Mouse (Mus musculus) midbrain, postnatal 0 days (tissue): Measurements from ENCODE around the gene Plch2. TPM values are rescaled to one million over a fixed set of nuclear protein-coding genes. Genes with fewer than 3 reads are reported as not detected.
A peak's percentile ranks its signal among the peaks of the same experiment; 100 is the strongest.

Source experiments
- ATAC-seq: fragments of 200-750 bp; cut with Nextera tagmentation; 2 replicates; pipeline ENCODE4 v1.8.0; 2017; ENCODE audit warnings: moderate number of reproducible peaks, mild to moderate bottlenecking, moderate TSS enrichment, moderate library complexity; ENCODE audit not compliant: low FRiP score
- DNase-seq: peaks from one replicate; pipeline ENCODE4 v3.0.0-alpha.2; 2015; ENCODE audit warnings: low spot score
- H3K27ac ChIP-seq: fragments of 300-500 bp; sonication (generic); 2 replicates; pipeline ENCODE4 v1.5.1; 2014; ENCODE audit warnings: low read depth, mild to moderate bottlenecking, low read length, mixed read lengths
- H3K27me3 ChIP-seq: fragments of 300-500 bp; sonication (generic); 2 replicates; pipeline ENCODE4 v1.6.1; 2014; ENCODE audit warnings: low read length, control low read depth, mixed read lengths; ENCODE audit not compliant: insufficient read depth
- H3K36me3 ChIP-seq: fragments of 300-500 bp; sonication (generic); 2 replicates; pipeline ENCODE4 v1.6.1; 2014; ENCODE audit warnings: low read length, control low read depth, mixed read lengths; ENCODE audit not compliant: insufficient read depth
- H3K4me1 ChIP-seq: fragments of 300-500 bp; sonication (generic); 2 replicates; pipeline ENCODE4 v1.6.1; 2014; ENCODE audit warnings: mild to moderate bottlenecking, control low read depth, antibody characterized with exemption, low read length, mixed read lengths; ENCODE audit not compliant: insufficient read depth
- H3K4me2 ChIP-seq: fragments of 300-500 bp; sonication (generic); 2 replicates; pipeline ENCODE4 v1.6.1; 2014; ENCODE audit warnings: low read depth, mild to moderate bottlenecking, low read length, mixed read lengths; ENCODE audit not compliant: poor library complexity, severe bottlenecking
- H3K4me3 ChIP-seq: fragments of 300-500 bp; sonication (generic); 2 replicates; pipeline ENCODE4 v1.5.1; 2014; ENCODE audit warnings: low read depth, mild to moderate bottlenecking, low read length, moderate library complexity
- H3K9ac ChIP-seq: fragments of 300-500 bp; sonication (generic); replicated peaks from 2 replicates; pipeline ENCODE4 v1.6.1; 2014; ENCODE audit warnings: mild to moderate bottlenecking, low read length, moderate library complexity, mixed read lengths; ENCODE audit not compliant: poor library complexity, severe bottlenecking
- H3K9me3 ChIP-seq: fragments of 300-500 bp; sonication (generic); 2 replicates; pipeline ENCODE4 v1.6.1; 2016; ENCODE audit warnings: low read length, control low read depth
- CTCF ChIP-seq: IDR thresholded peaks from 2 replicates; pipeline ENCODE4 v1.5.1; 2016; ENCODE audit warnings: antibody characterized with exemption, mild to moderate bottlenecking
- WGBS: fragments of 180-500 bp; shearing (Covaris S2); extraction: QIAGEN DNeasy Blood & Tissue Kit; methylation state at CpG from one replicate; pipeline ENCODE4 v1.1.7; 2014; 5-methylcytosine and 5-hydroxymethylcytosine counted together
- polyA plus RNA-seq: library from polyadenylated mRNA; unstranded; fragments of >200 nt; fragmentation: Nextera tagmentation; extraction: Ambion mirVana; gene quantifications from 2 replicates; pipeline ENCODE4 v1.2.1, GENCODE M21; 2015
- total RNA-seq: library from RNA; depleted of rRNA; stranded (reverse); fragments of >200 nt; gene quantifications from 2 replicates; pipeline ENCODE4 v1.2.3, GENCODE M21; 2014

The Plch2 gene
- total and polyA plus RNA-seq, 2 experiments from 2014 or later = 21.7 to 49.8 TPM

- Histone ChIP-seq H3K9me3 (no peaks in the 10 kb centered on the region), H3K4me1 (peaks cover 7% of the 10 kb centered on the region; the same call in 1 of the 2 replicates), H3K4me2 (peak overlapping the region; percentile 59), H3K27me3 (no peaks in the 10 kb centered on the region), H3K27ac (peak overlapping the region; percentile 69), H3K36me3 (no peaks in the 10 kb centered on the region), H3K9ac (peak overlapping the region; percentile 26; the same call in 1 of the 2 replicates), H3K4me3 (peak overlapping the region; percentile 31)
- TF ChIP-seq CTCF = peak; percentile 11; the same call in 1 of the 2 replicates
- DNase-seq (peak; percentile 94), ATAC-seq (peak; percentile 79)
- 1% methylated on average over 8 of the region's 8 CpGs for WGBS
Measured at GRCm38 (mm10) chr4:154946319-154946718, 110.3 kb downstream of the Plch2 start.

GRCm38 (mm10) chr4:154944121-154944590 lies 112.4 kb downstream of the Plch2 start:
- DNase-seq (peak; percentile 93), ATAC-seq (peak; percentile 53)
- peaks cover 7% of the 10 kb centered on the region; the same call in 1 of the 2 replicates for H3K4me1 ChIP-seq
- no peak overlapping the region for H3K4me2 ChIP-seq
- 18% methylated on average over 2 of the region's 2 CpGs for WGBS
- no peaks in the 10 kb centered on the region for H3K36me3 ChIP-seq
- peak; percentile 98 for TF ChIP-seq CTCF
- no peak overlapping the region for H3K4me3 ChIP-seq
- H3K9ac ChIP-seq = no peak overlapping the region
- H3K9me3 ChIP-seq = no peaks in the 10 kb centered on the region
- H3K27ac ChIP-seq = no peak overlapping the region
- H3K27me3 ChIP-seq = no peaks in the 10 kb centered on the region

GRCm38 (mm10) chr4:154943323-154944039 lies 113.1 kb downstream of the Plch2 start:
- no peak for TF ChIP-seq CTCF
- DNase-seq (no peak), ATAC-seq (no peak)
- H3K27me3 ChIP-seq = no peaks in the 10 kb centered on the region
- H3K4me1 ChIP-seq = peaks cover 7% of the 10 kb centered on the region; the same call in 1 of the 2 replicates
- WGBS = 89% methylated on average over 6 of the region's 6 CpGs
- no peak overlapping the region for H3K4me2 ChIP-seq
- no peaks in the 10 kb centered on the region for H3K9me3 ChIP-seq
- H3K36me3 ChIP-seq = no peaks in the 10 kb centered on the region
- H3K27ac ChIP-seq = no peak overlapping the region
- no peak overlapping the region for H3K9ac ChIP-seq
- no peak overlapping the region for H3K4me3 ChIP-seq

- Histone ChIP-seq H3K9me3 (no peaks in the 10 kb centered on the region), H3K4me3 (no peak overlapping the region), H3K4me2 (no peak overlapping the region), H3K27ac (no peak overlapping the region), H3K9ac (no peak overlapping the region), H3K4me1 (peaks cover 7% of the 10 kb centered on the region; the same call in 1 of the 2 replicates), H3K27me3 (no peaks in the 10 kb centered on the region), H3K36me3 (no peaks in the 10 kb centered on the region)
- WGBS = 90% methylated on average over 10 of the region's 10 CpGs
- ATAC-seq = no peak
- DNase-seq = no peak
- TF ChIP-seq CTCF = no peak
Measured at GRCm38 (mm10) chr4:154942632-154943322, 113.8 kb downstream of the Plch2 start.

- H3K9me3 ChIP-seq = no peaks in the 10 kb centered on the region
- ATAC-seq (no peak), DNase-seq (no peak)
- H3K27me3 ChIP-seq = no peaks in the 10 kb centered on the region
- no peak overlapping the region for H3K27ac ChIP-seq
- no peak overlapping the region for H3K4me3 ChIP-seq
- no peak overlapping the region for H3K9ac ChIP-seq
- H3K36me3 ChIP-seq = no peaks in the 10 kb centered on the region
- no peak overlapping the region for H3K4me2 ChIP-seq
- peaks cover 7% of the 10 kb centered on the region; the same call in 1 of the 2 replicates for H3K4me1 ChIP-seq
- no peak for TF ChIP-seq CTCF
- WGBS = 93% methylated on average over 5 of the region's 5 CpGs
Measured at GRCm38 (mm10) chr4:154941831-154942230, 114.8 kb downstream of the Plch2 start.

- Histone ChIP-seq H3K27me3 (no peaks in the 10 kb centered on the region), H3K9ac (no peak overlapping the region), H3K4me3 (no peak overlapping the region), H3K4me1 (0 out of 2 replicates have a peak, but pooled peaks cover under 1% of the 10 kb centered on the region), H3K27ac (no peak overlapping the region), H3K4me2 (no peak overlapping the region), H3K9me3 (no peaks in the 10 kb centered on the region), H3K36me3 (no peaks in the 10 kb centered on the region)
- ATAC-seq (no peak), DNase-seq (no peak)
- 94% methylated on average over 2 of the region's 2 CpGs for WGBS
- no peak for TF ChIP-seq CTCF
Measured at GRCm38 (mm10) chr4:154940156-154940555, 116.4 kb downstream of the Plch2 start.
